Comparison of ENCODE assay signal across 26 mouse cellular contexts in genomic region chr5:36839602-36840001, GRCm38 (mm10). TPM values are rescaled to one million over a fixed set of nuclear protein-coding genes. Genes with fewer than 3 reads are reported as not detected.
"Had no signal": no experiment of that assay in that cellular context is flagged by ENCODE, and none has a peak within 500 bp of the region (broad histone marks: within the 10 kb centered on the region; RNA-seq: fewer than 3 reads in every experiment).

No protein-coding gene starts in this region.

- H3K4me2 ChIP-seq: heart, embryonic 12.5 days; hindbrain, embryonic 12.5 days; hindbrain, embryonic 14.5 days; intestine, embryonic 15.5 days; limb, embryonic 12.5 days had no signal

- H3K27me3 ChIP-seq: intestine, embryonic 15.5 days had no signal

- H3K9ac ChIP-seq: heart, embryonic 12.5 days; hindbrain, embryonic 12.5 days; hindbrain, embryonic 14.5 days; intestine, embryonic 15.5 days; limb, embryonic 12.5 days had no signal

- H3K4me1 ChIP-seq: heart, embryonic 10.5 days; heart, embryonic 12.5 days; hindbrain, embryonic 12.5 days; intestine, embryonic 15.5 days; limb, embryonic 10.5 days; limb, embryonic 12.5 days had no signal

- H3K9me3 ChIP-seq: heart, embryonic 10.5 days; hindbrain, embryonic 10.5 days; intestine, embryonic 15.5 days; limb, embryonic 10.5 days; limb, embryonic 12.5 days had no signal

- ATAC-seq: inflammation-experienced regulatory T-cells, adult 6 months; intestine, embryonic 15.5 days; intestine, postnatal 0 days had no signal

- DNase-seq: gastrocnemius, postnatal 14 days; gastrocnemius, postnatal 36 days; heart, adult 18-20 months; heart, postnatal 10 days; heart, postnatal 4 days; kidney, adult 18-20 months; kidney, adult 8-10 months; kidney, postnatal 10 days; kidney, postnatal 25 days; kidney, postnatal 4 days; liver had no signal

- H3K36me3 ChIP-seq: heart, embryonic 10.5 days; heart, embryonic 12.5 days; hindbrain, embryonic 10.5 days; hindbrain, embryonic 12.5 days; intestine, embryonic 15.5 days; limb, embryonic 10.5 days; limb, embryonic 12.5 days had no signal

- H3K27ac ChIP-seq: heart, embryonic 10.5 days; hindbrain, embryonic 10.5 days; hindbrain, embryonic 12.5 days; hindbrain, embryonic 14.5 days; intestine, embryonic 15.5 days; layer of hippocampus, adult 2 months; left cerebral cortex, adult 2 months; limb, embryonic 10.5 days; limb, embryonic 12.5 days had no signal

- H3K4me3 ChIP-seq: heart, embryonic 10.5 days; heart, embryonic 12.5 days; hindbrain, embryonic 10.5 days; hindbrain, embryonic 12.5 days; intestine, embryonic 15.5 days; layer of hippocampus, adult 2 months; left cerebral cortex, adult 2 months; limb, embryonic 10.5 days; limb, embryonic 12.5 days had no signal

RNA-seq across cellular contexts. Expression of gene Ppp2r2c, which starts 28.7 kb away (rescaled TPM):
- polyA plus RNA-seq: heart, embryonic 14.5 days; kidney, embryonic 14.5 days; kidney, embryonic 16.5 days had no signal
